Mouse (Mus musculus) cerebellum, postnatal 4 days (tissue): ENCODE data around the gene Chrna7.

Experiments used
- DNase-seq, 2 experiments: peaks; one replicate each; pipeline ENCODE4 v3.0.0; 2022; ENCODE audit warnings: low spot score in 2 of 2, mixed read lengths in 1 of 2

Gene Chrna7

DNA sequence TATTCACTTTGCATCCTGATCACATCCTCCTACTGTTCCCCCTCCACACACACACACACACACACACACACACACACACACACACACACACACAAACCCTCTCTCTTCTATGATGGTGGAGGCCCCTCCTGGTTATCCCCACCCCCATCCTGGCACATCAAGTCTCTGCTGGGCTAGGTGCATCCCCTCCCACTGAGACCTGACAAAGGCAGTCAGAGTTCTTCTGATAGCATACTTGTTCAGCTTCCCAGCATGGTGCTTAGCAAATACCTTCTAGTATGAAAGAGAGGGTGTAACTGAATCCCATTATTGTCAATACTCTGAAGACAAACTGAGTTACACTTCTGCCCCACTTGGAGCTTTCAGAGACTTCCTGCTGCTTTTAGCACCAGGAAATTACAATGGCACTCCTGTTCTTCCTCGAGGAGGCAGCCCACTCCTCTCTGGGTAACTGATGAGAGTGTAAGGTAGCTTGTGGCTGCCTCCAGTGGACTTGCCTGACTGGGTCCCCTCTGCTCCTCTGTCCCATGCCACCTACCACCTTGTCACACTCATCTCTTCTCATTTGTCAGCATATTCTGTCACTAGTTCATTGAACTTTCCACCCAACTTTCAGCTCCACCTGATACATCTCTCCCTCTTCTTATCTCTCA, 127.9 kb downstream of the Chrna7 start:
- DNase-seq = no peak

GRCm38 (mm10) chr7:63060996-63061395, 151.4 kb downstream of the Chrna7 start:
- DNase-seq = no peak
